Mouse (Mus musculus) ovary, adult 18-20 months (tissue): ENCODE results near the gene Agtrap.
"Not testable (repeated sequence)": the region's sequence is repeated elsewhere in the genome, so short reads cannot be mapped to it uniquely, and the experiment has no call there.

Source experiments
- DNase-seq: peaks from one replicate; pipeline ENCODE4 v3.0.0; 2022; ENCODE audit warnings: low spot score, mixed read lengths

Agtrap gene

DNA sequence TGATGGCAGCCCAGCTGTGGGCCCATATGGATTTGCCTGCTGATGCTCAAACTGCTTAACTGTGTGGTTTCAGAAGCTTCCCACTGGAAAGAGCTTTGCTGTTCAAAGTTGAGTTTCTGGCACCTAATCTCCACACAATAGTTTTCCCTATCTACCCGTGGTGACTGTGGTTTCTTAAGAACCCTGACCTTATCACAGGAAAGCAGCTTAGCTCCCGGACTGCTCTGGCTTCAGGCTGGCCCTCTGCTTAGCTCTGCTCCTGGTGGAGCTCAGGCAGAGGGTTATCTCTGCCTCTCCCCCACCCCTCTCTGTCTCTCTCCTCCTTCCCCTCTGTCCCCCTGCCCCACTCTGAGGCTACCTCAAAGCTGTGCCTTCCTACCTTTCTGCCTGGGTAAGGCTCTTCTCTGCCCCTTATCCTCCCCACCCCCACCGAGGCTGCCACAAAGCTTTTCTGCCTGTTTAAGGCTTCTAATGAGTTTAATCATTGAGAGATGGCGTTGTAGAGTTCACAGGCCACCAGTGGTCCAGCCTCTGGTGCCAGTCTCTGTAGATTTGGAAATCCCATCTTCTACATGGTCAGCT is 41.3 kb downstream of the Agtrap start:
- DNase-seq = no peak

DNA sequence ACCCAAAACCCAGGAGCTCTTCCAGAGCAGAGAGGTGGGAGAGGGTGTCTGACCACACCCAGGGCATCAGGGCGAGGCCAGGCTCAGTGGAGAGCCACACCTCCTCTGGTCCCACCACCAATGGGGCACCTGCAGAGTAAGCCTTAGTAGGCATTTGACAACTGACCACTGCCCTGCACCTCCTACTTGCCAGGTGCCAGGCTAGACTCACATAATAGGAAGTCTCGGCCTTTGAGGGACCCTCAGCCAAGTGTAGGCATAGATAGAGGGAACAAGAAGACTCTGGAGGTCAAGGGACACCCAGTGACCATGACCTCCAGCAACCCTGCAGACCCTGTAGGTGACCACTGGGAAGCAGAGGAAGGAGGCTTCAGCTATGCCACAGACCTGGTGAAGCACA is 43.7 kb downstream of the Agtrap start:
- no peak for DNase-seq

DNA sequence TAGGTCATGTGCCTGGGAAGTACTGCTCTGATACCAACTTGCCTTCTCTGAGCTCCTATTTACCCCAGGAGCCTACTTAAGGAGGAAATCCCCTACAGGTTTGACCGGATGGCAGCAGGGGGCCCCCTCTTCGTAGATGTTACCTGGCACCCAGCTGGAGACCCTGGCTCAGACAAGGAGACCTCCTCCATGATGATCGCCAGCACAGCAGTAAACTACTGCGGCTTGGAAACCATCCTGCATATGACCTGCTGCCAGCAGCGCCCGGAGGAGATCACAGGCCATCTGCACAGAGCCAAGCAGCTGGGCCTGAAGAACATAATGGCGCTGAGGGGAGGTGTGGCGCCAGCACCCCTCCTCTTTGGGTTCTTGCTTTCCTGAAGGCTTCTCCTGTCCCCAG is 44.5 kb downstream of the Agtrap start:
- not testable (repeated sequence) for DNase-seq

DNA sequence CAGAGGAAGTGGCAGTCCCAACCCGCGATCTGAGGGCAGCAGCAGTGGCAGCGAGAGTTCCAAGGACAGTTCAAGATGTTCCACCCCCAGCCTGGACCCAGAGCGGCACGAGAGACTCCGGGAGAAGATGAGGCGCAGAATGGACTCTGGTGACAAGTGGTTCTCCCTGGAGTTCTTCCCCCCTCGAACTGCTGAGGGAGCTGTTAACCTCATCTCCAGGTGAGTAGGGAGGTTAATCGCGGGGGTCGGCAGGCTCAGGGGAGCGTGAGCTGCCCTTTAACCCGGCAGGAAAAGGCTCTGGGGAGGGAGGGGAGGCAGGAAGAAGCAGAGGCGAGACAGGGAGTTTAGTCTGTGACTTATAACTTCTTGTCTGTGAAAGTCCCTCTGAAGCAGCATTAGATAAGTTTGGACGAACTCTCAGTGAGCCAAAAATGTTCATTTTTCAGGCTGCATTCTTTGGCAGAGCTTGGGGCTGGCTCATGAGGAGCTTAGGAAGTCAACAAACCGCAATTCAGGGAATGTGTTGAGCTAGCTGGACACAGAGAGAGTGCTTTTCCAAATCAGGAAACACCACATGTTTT is 46.1 kb downstream of the Agtrap start:
- DNase-seq = no peak

DNA sequence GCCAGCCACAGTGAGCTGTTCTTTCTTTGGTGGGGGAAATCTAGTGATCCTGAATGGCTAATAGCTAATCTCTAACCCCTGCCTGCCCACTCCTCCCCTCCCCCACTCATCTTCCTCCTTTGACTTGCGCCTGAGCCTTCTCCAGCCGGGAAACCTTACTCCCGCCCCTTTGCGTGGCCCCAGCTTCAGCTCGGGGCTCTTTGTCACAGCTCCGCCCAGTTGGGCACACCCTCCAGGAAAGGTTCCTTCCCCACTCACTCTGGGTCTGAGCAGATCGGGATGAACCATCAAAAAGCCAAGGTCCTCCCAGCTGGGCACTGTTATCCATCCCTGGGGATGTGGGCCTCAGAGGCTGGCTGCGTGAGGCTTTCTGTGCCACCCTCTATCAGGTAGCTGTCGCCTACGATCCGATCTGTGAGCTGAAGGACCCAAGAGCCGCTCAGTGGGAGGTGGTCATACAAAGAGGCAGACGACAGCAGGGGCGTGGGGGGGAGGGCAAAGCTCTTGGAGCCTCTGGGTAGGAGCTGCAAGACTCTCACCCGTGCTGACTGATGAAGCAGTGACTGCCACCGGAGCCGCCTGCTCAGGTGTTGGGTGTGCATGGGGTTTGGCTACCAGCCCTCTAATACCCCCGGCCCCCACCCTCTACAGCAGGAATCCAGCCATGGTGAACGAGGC is 46.8 kb downstream of the Agtrap start:
- peak; percentile 67 for DNase-seq

DNA sequence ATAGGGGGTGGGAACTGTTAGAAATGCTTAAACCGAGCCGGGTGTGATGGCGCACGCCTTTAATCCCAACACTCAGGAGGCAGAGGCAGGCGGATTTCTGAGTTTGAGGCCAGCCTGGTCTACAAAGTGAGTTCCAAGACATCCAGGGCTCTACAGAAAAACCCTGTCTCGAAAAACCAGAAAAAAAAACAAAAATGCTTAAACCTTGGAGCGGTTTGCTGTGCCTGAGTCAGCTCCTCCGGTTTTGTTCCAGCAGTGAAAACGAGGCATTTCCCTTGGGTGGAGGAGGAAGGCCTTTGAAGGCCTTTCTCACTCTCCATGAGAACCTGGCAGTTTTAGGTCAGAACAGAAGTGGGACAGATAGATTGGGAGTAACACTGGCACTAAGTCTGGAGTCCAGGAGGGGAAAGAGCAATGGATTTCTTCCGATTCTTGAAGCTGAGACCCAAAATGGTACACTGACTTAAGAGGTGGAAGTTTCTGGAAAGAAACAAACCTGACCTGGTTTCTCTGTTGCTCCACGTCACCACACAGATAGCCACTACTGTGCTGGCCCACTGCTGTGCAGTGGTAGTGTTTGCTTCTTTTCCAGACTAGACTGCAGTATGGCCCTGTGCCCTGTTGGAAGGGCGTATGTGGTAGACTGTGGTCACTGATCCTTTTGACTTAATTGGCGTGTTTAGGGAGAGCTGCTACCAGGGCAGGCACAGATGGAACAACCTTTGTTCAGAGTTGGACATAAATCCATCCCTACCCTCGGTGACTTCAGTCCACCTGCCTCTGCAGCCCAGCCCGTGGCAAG is 47.6 kb downstream of the Agtrap start:
- no peak for DNase-seq

DNA sequence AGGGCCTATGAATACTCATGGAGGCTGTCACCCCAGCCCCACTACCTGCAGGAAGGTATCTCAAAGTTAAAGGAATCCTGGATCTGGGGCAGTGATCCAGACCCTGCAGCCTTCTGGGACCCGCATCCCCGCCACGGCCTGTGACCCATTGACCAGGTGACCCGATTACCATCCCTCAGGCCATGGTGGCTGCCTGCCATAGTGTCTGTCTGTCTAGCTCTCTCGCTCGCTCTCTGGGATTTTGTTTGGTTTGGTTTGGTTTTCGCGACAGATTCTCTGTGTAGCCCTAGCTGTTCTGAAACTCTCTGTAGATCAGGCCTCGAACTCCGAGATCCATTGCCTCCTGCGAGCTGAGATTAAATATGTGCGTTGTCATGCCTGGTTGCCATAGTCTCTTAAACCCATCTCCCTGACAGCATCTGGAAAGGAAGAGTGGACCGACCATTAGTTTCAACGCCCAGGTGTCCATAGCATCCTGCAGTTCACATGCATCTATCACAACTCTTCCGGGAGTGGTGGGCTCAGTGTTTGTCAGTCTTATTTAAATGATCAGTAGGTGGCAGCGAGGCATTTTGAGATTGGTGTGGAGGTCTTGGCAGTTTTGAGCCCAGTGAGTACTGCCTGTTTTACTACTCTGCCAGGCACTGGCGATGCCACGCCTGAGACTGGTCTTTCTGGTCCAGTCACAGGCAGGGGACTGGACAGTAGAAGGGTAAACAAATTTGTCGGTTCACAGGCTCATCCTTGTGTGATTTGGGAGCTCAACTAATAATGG is 48.4 kb downstream of the Agtrap start:
- no peak for DNase-seq

DNA sequence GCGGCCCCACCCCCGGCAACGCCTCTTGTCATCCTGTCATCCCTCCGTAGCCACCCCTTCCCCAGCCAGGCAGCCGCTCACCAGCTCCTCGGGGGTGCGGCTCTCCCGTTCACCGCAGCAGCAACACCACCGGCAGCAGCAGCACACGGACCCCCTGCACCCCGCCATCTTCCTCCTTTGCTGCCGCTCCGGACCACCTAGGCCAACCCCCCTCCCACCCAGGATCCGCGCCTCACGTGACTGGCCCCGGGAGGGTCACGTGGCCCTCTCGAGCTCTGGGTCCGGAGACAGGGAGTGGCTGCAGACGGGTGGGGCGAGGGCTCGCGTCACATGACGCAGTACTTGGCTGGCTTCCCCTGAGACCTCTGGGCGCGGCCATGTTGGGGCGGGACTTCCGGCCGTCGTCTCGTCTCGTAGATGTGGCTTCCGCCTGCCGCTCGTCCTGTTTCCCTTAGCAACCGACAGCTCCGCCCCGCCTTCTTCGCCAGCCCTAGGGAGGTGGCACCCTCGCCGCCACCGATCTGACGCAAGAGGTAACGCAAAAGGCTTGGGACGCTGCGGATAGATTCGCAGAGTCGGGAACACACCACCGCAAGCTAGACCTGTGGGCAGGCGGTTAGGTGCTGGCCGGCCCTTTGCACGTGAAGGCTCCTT is 49.1 kb downstream of the Agtrap start, which contains the start of the genes Clcn6 and Mthfr:
Clcn6 (minus strand) TSS at position 222 of the 654 bp plus-strand sequence.
Mthfr (plus strand) TSS at position 478 of the 654 bp plus-strand sequence.
- DNase-seq = peak; percentile 99

DNA sequence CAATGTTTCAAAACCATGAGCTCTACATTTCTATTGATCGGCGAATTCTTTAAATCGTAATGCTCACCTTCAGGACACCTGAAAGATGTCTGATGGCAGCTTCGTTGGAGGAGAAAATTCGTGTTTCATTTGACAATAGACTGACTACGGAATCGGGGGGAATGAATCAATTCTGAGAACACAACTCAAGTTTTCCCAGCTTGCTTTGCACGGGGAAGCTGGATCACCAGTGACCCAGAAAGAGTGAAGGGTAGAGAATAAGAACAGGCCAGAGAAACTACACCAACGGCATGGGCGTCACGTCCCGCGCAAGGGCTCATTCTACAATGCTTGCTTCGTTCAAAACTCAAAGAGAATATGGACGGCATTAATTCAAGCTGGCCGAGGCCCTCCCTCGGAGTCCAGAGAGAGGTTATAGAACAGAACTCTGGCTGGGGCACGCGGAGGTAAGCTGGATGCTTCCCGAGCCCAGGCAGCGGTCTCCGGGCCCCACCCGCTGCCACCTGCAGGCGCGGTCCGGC is 49.7 kb downstream of the Agtrap start:
- no peak for DNase-seq

DNA sequence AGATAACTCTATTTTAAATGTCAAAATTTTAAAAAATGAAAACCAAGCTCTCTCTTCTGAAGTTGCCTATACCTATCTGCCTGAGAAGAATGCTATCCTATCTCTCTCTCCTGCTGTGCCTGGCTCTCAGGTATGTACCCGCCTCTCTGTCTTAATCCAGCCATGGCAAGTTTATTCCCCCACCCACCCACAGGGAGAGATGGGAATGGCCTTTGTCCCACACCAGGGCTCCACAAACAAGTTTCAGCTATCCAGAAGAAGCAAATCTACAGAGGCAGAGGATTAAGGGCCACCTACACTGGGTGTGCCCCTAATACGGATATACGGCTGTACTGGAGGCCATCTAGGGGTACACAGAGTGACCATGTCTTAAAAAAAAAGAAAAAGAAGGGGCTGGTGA is 52.4 kb downstream of the Agtrap start:
- DNase-seq = no peak

DNA sequence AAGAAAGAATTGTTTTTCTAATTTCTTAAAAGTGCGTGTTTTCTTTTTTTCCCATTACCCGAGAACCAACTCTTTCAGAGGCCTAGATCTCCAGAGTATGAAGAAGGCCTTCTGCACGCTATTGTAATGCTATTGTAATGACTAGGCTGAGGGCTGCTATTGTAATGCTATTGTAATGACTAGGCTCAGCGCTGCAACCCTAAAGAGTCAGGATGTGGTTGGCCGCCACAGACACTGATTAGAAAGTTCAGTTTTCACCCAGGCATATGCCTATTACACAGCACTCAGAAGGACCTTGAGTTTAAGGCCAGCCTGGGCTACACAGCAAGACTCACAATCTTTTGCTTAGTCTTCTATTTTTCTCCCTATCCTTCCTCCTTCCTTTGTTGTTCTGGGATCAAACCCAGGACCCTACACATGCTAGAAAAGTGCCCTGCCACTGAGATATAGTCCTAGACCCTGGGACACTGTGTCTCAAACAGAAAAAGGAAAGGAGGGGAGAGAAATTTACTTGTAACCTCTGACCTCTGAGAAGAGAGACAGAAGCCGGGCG is 53.9 kb downstream of the Agtrap start:
- DNase-seq = no peak

DNA sequence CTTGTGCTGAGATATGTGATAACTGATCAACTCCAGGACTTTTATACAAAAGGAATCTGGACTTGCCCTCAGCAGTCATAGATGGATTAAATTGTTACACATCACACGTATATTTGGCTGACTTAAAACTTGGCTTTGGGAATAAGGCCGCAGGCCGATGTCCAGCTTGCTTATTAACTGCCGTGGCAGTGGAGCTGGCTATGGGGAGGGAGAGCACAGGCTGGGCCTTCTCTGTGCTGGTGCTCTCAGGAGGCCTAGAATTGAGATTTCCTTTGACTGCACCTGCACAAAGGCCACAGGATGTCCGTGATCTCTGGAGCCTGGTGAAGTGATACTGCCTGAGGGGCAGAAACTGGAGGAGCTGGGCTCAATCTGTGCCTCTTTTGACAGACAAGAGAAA is 57.3 kb downstream of the Agtrap start:
- DNase-seq = no peak

DNA sequence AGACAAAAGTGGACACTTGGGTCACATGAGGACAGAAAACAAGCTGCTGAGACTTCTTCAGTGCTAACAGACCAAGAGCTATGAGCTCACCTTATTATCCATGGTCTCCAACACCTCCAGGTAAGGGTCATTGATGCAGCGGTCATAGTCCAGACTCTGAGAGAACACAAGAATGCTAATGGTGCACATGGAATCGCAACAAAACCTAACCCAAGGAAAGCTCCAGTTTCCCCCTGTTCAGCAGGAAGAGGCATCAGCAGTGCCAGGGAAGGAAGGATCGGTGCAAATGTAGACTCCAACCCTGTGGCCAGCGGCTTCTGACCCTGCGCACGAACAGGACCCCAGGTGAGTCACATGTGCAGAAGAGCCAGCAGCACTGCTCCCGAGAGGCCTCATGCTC is 58.5 kb downstream of the Agtrap start:
- no peak for DNase-seq
